Mouse (Mus musculus) layer of hippocampus, postnatal 25 days (tissue): ENCODE results near the gene Tia1. TPM values are rescaled to one million over a fixed set of nuclear protein-coding genes. Genes with fewer than 3 reads are reported as not detected.

Source experiments
- DNase-seq, 2 experiments: peaks; one replicate each; pipeline ENCODE4 v3.0.0; 2022; ENCODE audit warnings: mixed read lengths in 2 of 2, low spot score in 1 of 2; ENCODE audit errors: extremely low spot score in 1 of 2
- total RNA-seq, 2 experiments: library from RNA; stranded (reverse); gene quantifications; 2 replicates each; pipeline ENCODE4 v1.2.3; 2021

The Tia1 gene
- total RNA-seq, 2 experiments from 2014 or later: 114 to 168 TPM

- no peak for DNase-seq
Measured at GRCm38 (mm10) chr6:86384692-86385091, 19.3 kb upstream of the Tia1 start.

GRCm38 (mm10) chr6:86385362-86386104 is 18.5 kb upstream of the Tia1 start:
- DNase-seq: no peak

- DNase-seq: no peak
Measured at GRCm38 (mm10) chr6:86387313-86387712, 16.7 kb upstream of the Tia1 start.

- DNase-seq: no peak
Measured at GRCm38 (mm10) chr6:86388461-86388860, 15.6 kb upstream of the Tia1 start.

- no peak for DNase-seq
Measured at GRCm38 (mm10) chr6:86391326-86391725, 12.7 kb upstream of the Tia1 start.

GRCm38 (mm10) chr6:86393187-86393586 is 10.8 kb upstream of the Tia1 start:
- DNase-seq: no peak

GRCm38 (mm10) chr6:86394078-86394720 is 9.8 kb upstream of the Tia1 start:
- DNase-seq: no peak

- DNase-seq: no peak
Measured at GRCm38 (mm10) chr6:86395021-86395420, 9.0 kb upstream of the Tia1 start.

- DNase-seq: no peak
Measured at GRCm38 (mm10) chr6:86395969-86396368, 8.1 kb upstream of the Tia1 start.

GRCm38 (mm10) chr6:86396581-86397256 is 7.3 kb upstream of the Tia1 start, which contains the start of gene Pcyox1:
Pcyox1 (minus strand) TSS chr6:86397154.
- peak; percentile 76 to 77 for DNase-seq

GRCm38 (mm10) chr6:86397257-86397980 is 6.6 kb upstream of the Tia1 start:
- DNase-seq: no peak

GRCm38 (mm10) chr6:86398986-86399385 is 5.0 kb upstream of the Tia1 start:
- DNase-seq: no peak

- DNase-seq: no peak
Measured at GRCm38 (mm10) chr6:86399995-86400394, 4.0 kb upstream of the Tia1 start.

- DNase-seq: peak in 1 of 2 experiments; percentile 33
Measured at GRCm38 (mm10) chr6:86400972-86401371, 3.0 kb upstream of the Tia1 start.

GRCm38 (mm10) chr6:86402681-86403607 is 1.1 kb upstream of the Tia1 start:
- no peak for DNase-seq

- peak; percentile 96 to 97 for DNase-seq
Measured at GRCm38 (mm10) chr6:86403728-86404099, 305 bp upstream of the Tia1 start.

GRCm38 (mm10) chr6:86404996-86405395 is 977 bp downstream of the Tia1 start:
- no peak for DNase-seq

- no peak for DNase-seq
Measured at GRCm38 (mm10) chr6:86406306-86406705, 2.3 kb downstream of the Tia1 start.

- no peak for DNase-seq
Measured at GRCm38 (mm10) chr6:86418711-86419110, 14.7 kb downstream of the Tia1 start.

- DNase-seq: no peak
Measured at GRCm38 (mm10) chr6:86419239-86419638, 15.2 kb downstream of the Tia1 start.
